Mouse (Mus musculus): ENCODE data around the gene Olfr1360.

Olfr1360 gene

DNA sequence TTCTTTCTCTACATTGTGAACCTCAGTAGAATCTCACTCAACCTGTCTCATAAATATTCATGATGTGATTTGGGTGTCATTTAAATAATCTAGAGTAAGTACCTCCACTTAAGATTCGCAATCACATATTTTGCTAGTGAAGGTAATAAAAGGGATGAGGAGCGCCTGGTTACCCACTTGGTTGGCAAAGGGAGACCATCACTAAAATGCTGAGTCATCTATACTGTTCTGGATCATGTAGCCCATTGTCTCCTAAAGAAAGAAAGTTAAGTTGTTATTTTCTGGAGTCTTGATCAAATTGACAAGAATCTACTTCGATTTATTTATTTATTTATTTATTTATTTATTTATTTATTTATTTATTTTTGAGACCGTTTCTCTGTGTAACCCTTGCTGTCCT lies 29.5 kb upstream of the Olfr1360 start:
- no peak for TF ChIP-seq GATA4 (IDR thresholded peaks at IDR 0.05; ENCODE audit: insufficient replicate concordance, low read length)

DNA sequence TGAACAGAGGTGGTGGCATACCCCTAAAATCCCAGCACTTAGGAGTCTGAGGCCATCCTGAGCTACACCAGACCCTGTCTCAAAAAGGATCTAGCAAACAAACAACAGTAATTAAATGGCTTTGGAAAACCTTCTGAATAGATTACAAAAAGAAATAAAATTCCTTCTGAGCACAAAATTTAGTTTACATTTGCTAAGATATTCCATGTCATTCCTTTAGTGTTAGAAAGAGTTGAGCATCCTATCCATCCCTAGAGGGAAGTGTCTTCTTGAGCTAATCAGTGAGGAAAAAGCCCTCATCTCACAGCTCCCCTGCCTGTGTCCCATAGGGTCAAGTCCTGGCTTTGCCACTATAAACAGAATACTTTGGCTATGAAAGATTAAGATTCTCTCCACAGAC lies 20.6 kb upstream of the Olfr1360 start, which contains the start of gene Olfr1359:
Gene Olfr1359 (plus strand): TSS at position 301 of the 400 bp plus-strand sequence.
- no peak for TF ChIP-seq GATA4 (IDR thresholded peaks at IDR 0.05; ENCODE audit: insufficient replicate concordance, low read length)

DNA sequence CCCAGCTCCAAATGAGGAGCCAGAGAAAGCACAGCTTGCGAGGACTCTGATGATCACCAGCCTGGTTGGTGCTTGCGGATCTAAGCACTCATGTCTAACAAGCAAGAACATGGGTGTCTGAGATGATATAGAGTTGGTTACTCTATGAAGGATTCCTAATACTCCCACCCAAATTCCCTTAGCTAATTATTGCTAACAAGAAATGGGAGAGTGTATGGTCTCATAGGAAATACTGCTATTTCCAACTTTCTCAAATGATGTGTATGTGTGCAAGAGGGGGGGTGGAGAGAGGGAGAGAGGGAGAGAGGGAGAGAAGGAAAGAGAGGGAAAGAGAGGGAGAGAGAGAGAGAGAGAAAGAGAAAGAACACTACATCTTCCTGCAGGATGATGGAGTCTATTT lies 13.9 kb downstream of the Olfr1360 start, which contains the start of gene Olfr1361:
Gene Olfr1361 (minus strand): TSS at position 101 of the 400 bp plus-strand sequence.
- no peak for TF ChIP-seq GATA4 (IDR thresholded peaks at IDR 0.05; ENCODE audit: insufficient replicate concordance, low read length)

DNA sequence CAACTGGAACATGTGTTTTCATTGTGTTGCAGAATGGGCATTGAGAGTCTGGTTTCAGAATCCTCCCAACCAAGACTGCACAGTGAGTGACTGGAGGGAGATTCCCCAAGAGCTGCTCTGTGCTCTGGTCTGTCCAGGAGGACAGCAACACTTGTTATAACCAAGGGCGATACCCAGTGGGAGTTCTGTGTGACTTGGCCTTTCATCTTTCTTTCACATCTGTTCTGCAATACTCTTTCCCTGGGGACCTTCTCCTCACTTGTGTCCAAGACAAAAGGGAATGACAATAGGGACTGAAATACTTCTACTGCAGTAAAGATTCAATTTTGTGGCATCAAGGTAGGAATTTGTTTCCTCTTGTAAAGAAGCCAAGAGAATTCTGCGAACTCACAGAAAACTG lies 34.8 kb downstream of the Olfr1360 start, which contains the start of gene Olfr11:
Gene Olfr11 (minus strand): TSS at position 101 of the 400 bp plus-strand sequence.
- no peak for TF ChIP-seq GATA4 (IDR thresholded peaks at IDR 0.05; ENCODE audit: insufficient replicate concordance, low read length)
